Mouse (Mus musculus): ENCODE results near the gene Shtn1.

GRCm38 (mm10) chr19:59071396-59071795 lies 4.5 kb downstream of the Shtn1 start:
- TF ChIP-seq ZNF384 (IDR thresholded peaks at IDR 0.05; ENCODE audit: low read depth, low read length) (no peak), MAFK (IDR thresholded peaks at IDR 0.05; ENCODE audit: insufficient read depth, low read depth, low read length) (no peak), HCFC1 (IDR thresholded peaks at IDR 0.05; ENCODE audit: borderline replicate concordance, insufficient read depth, low read length) (no peak), CHD2 (IDR thresholded peaks at IDR 0.05; ENCODE audit: low read depth, low read length) (no peak), ZC3H11A (IDR thresholded peaks at IDR 0.05; ENCODE audit: borderline replicate concordance, low read depth, low read length) (no peak)

Measured in ES-E14 (cell line).